Mouse (Mus musculus): ENCODE data around the gene Tgfbr3.

DNA sequence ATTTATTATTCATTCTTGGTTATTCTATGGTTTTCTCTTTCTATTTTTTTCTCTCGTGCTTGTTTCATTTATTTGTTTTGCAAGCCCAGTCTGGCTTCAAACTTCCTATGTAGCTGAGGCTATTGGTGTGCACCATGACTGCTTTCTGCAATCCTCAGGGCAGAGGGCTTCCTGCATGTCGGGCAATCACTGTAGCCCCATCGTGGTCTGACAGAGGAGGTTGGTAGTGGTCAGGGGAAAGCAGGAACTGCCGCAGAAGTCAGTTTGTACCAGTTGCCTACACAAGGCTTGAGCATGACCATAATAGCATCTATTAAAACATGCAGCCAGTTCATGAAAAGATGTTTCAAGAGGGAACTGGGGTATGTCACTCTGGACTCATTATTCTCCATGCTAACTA, 18.0 kb upstream of the Tgfbr3 start:
- TF ChIP-seq POLR2A (IDR thresholded peaks at IDR 0.05; ENCODE audit: insufficient read length, low read depth) (no peak), USF1 (IDR thresholded peaks at IDR 0.05; ENCODE audit: low read depth) (no peak), MYOD1 (IDR thresholded peaks at IDR 0.05; ENCODE audit: control insufficient read depth in 1 of 3, insufficient read length in 2 of 3, low read depth in 2 of 3) (no peak), E2F4 (IDR thresholded peaks at IDR 0.05; ENCODE audit: insufficient read depth) (no peak), POLR2AphosphoS2 (IDR thresholded peaks at IDR 0.05; ENCODE audit: insufficient read length, low read depth) (no peak), MAX (IDR thresholded peaks at IDR 0.05; ENCODE audit: low read depth) (no peak), TCF12 (IDR thresholded peaks at IDR 0.05; ENCODE audit: insufficient read depth, poor library complexity, severe bottlenecking) (no peak), MYOG (IDR thresholded peaks at IDR 0.05; ENCODE audit: control insufficient read depth in 1 of 3, insufficient read depth in 1 of 3, insufficient read length in 2 of 3, low read depth in 2 of 3) (no peak), REST (IDR thresholded peaks at IDR 0.05; ENCODE audit: insufficient read depth, insufficient read length) (no peak)

All from myocyte (in vitro differentiated cells).